10 mouse cellular contexts compared by ENCODE assay signal in genomic region chr7:29290691-29291485, GRCm38 (mm10). TPM values are rescaled to one million over a fixed set of nuclear protein-coding genes. Genes with fewer than 3 reads are reported as not detected.
DNase-seq lines count a peak whose midpoint lies in the region; ATAC-seq and TF ChIP-seq lines count a peak whose summit lies in the region.
"Had no signal": no experiment of that assay in that cellular context is flagged by ENCODE, and none has a peak within 500 bp of the region (broad histone marks: within the 10 kb centered on the region; RNA-seq: fewer than 3 reads in every experiment).

No protein-coding gene starts in this region.

- ATAC-seq in kidney, embryonic 14.5 days (ENCODE audit: low FRiP score, low TSS enrichment), result no peak
- no peak for ATAC-seq in forebrain, postnatal 0 days
- no peak for ATAC-seq in midbrain, embryonic 13.5 days
- ATAC-seq: Patski had no signal

- peaks cover 3% of the 10 kb centered on the region for H3K27me3 ChIP-seq in kidney, embryonic 14.5 days (ENCODE audit: control insufficient read depth, insufficient read depth, low read length)
- H3K27me3 ChIP-seq in forebrain, postnatal 0 days (ENCODE audit: insufficient read depth, low read length), result no peaks in the 10 kb centered on the region
- 0 out of 2 replicates have a peak, but pooled peaks cover 8% of the 10 kb centered on the region for H3K27me3 ChIP-seq in midbrain, embryonic 13.5 days
- no peaks in the 10 kb centered on the region for H3K27me3 ChIP-seq in kidney, adult 2 months (replicated peaks; ENCODE audit: control insufficient read depth, insufficient read depth, low read length)
- H3K27me3 ChIP-seq: Patski had no signal

- H3K9ac ChIP-seq in kidney, embryonic 14.5 days (ENCODE audit: low read depth, low read length), result peak overlapping the region; percentile 28; the same call in 1 of the 2 replicates
- no peak overlapping the region for H3K9ac ChIP-seq in forebrain, postnatal 0 days
- no peak overlapping the region for H3K9ac ChIP-seq in midbrain, embryonic 13.5 days (replicated peaks)
- H3K9ac ChIP-seq: hindbrain, embryonic 15.5 days had no signal

- TF ChIP-seq POLR2A in kidney, adult 2 months (IDR thresholded peaks at IDR 0.05; ENCODE audit: low read depth, low read length), result no peak

- DNase-seq in kidney, adult 9 months, result no peak
- DNase-seq in cerebellum, adult 9-11 months, result peak; percentile 65
- DNase-seq in forebrain, postnatal 0 days, result no peak
- DNase-seq in urinary bladder, postnatal 10 days (ENCODE audit: low spot score), result no peak
- DNase-seq in left cerebral cortex, postnatal 25 days (ENCODE audit: low spot score in 2 of 2), result no peak
- no peak for DNase-seq in kidney, adult 2 months

- WGBS in kidney, embryonic 14.5 days, result 26% methylated on average over 11 of the region's 11 CpGs
- 42% methylated on average over 11 of the region's 11 CpGs for WGBS in forebrain, postnatal 0 days
- whole genome bisulfite sequencing in midbrain, embryonic 13.5 days, result 35% methylated on average over 11 of the region's 11 CpGs
- 65% methylated on average over 11 of the region's 11 CpGs for WGBS in kidney, adult 2 months

- H3K9me3 ChIP-seq in kidney, embryonic 14.5 days (ENCODE audit: control insufficient read depth, low read length), result no peaks in the 10 kb centered on the region
- H3K9me3 ChIP-seq in forebrain, postnatal 0 days (ENCODE audit: low read length), result no peaks in the 10 kb centered on the region
- H3K9me3 ChIP-seq in midbrain, embryonic 13.5 days, result no peaks in the 10 kb centered on the region
- H3K9me3 ChIP-seq: hindbrain, embryonic 15.5 days had no signal

- peak overlapping the region; percentile 87 for H3K4me2 ChIP-seq in kidney, embryonic 14.5 days (replicated peaks; ENCODE audit: low read depth, low read length)
- H3K4me2 ChIP-seq in forebrain, postnatal 0 days (ENCODE audit: low read depth), result no peak overlapping the region
- H3K4me2 ChIP-seq in midbrain, embryonic 13.5 days (replicated peaks), result 0 out of 2 replicates have a peak overlapping the region, but pooled peaks have one; percentile 2
- H3K4me2 ChIP-seq: hindbrain, embryonic 15.5 days had no signal

- H3K36me3 ChIP-seq in kidney, embryonic 14.5 days (ENCODE audit: control insufficient read depth, insufficient read depth, low read length), result no peaks in the 10 kb centered on the region
- H3K36me3 ChIP-seq in forebrain, postnatal 0 days (ENCODE audit: insufficient read depth), result no peaks in the 10 kb centered on the region
- no peaks in the 10 kb centered on the region for H3K36me3 ChIP-seq in midbrain, embryonic 13.5 days
- no peaks in the 10 kb centered on the region for H3K36me3 ChIP-seq in kidney, adult 2 months (ENCODE audit: control insufficient read depth, insufficient read depth, low read length)
- H3K36me3 ChIP-seq: hindbrain, embryonic 15.5 days had no signal

- peak overlapping the region; percentile 56; the same call in 1 of the 2 replicates for H3K4me3 ChIP-seq in kidney, embryonic 14.5 days (ENCODE audit: low read length)
- H3K4me3 ChIP-seq in forebrain, postnatal 0 days (ENCODE audit: low read depth, low read length), result no peak overlapping the region
- no peak overlapping the region for H3K4me3 ChIP-seq in midbrain, embryonic 13.5 days (replicated peaks)
- H3K4me3 ChIP-seq in kidney, adult 2 months (ENCODE audit: insufficient read depth, low read depth, low read length), result no peak overlapping the region
- H3K4me3 ChIP-seq: hindbrain, embryonic 15.5 days had no signal

- intact Hi-C loops in left cerebral cortex, postnatal 25 days (cut with DNase I), result loop anchor here (10.0 kb wide), 1 partner anchor 116 kb away; the partner anchor contains the start of genes Ggn and Spred3

- H3K27ac ChIP-seq in kidney, embryonic 14.5 days (ENCODE audit: low read depth, low read length), result peak overlapping the region; percentile 42; the same call in 1 of the 2 replicates
- H3K27ac ChIP-seq in forebrain, postnatal 0 days (ENCODE audit: low read depth, low read length), result peak overlapping the region; percentile 5; the same call in 1 of the 2 replicates
- peak overlapping the region; percentile 48 for H3K27ac ChIP-seq in midbrain, embryonic 13.5 days
- H3K27ac ChIP-seq in kidney, adult 2 months (ENCODE audit: insufficient read depth, low read depth, low read length), result no peak overlapping the region; the same call in 1 of the 2 replicates
- H3K27ac ChIP-seq: hindbrain, embryonic 15.5 days had no signal

- TF ChIP-seq CTCF in forebrain, postnatal 0 days (IDR thresholded peaks at IDR 0.05; ENCODE audit: low read depth), result no peak
- TF ChIP-seq CTCF in kidney, adult 2 months (conservative IDR thresholded peaks at IDR 0.05; ENCODE audit: insufficient read depth, insufficient read length, low read depth, low read length), result no peak

- peaks cover 44% of the 10 kb centered on the region for H3K4me1 ChIP-seq in kidney, embryonic 14.5 days (ENCODE audit: control insufficient read depth, insufficient read depth, low read length)
- 0 out of 2 replicates have a peak, but pooled peaks cover 5% of the 10 kb centered on the region for H3K4me1 ChIP-seq in forebrain, postnatal 0 days (ENCODE audit: insufficient read depth)
- peaks cover 51% of the 10 kb centered on the region for H3K4me1 ChIP-seq in midbrain, embryonic 13.5 days (replicated peaks)
- no peaks in the 10 kb centered on the region; the same call in 1 of the 2 replicates for H3K4me1 ChIP-seq in kidney, adult 2 months (ENCODE audit: control insufficient read depth, insufficient read depth, low read length)

RNA-seq across cellular contexts. Expression of gene Ppp1r14a, which starts 1.8 kb away (rescaled TPM):
- 19.3 and 27.7 TPM in 2 replicates for polyA plus RNA-seq in kidney, embryonic 14.5 days (2014; fragmentation: Nextera tagmentation; extraction: Ambion mirVana)
- 1.5 and 2.0 TPM in 2 replicates for total RNA-seq in forebrain, postnatal 0 days (2014; rRNA removed)
- polyA plus RNA-seq in forebrain, postnatal 0 days (2015; fragmentation: Nextera tagmentation; extraction: Ambion mirVana), result 2.3 and 2.8 TPM in 2 replicates
- 7.9 and 8.1 TPM in 2 replicates for polyA plus RNA-seq in midbrain, embryonic 13.5 days (2015; fragmentation: Nextera tagmentation; extraction: Ambion mirVana)
- total RNA-seq in left cerebral cortex, postnatal 25 days (2021), result 10 to 100 TPM; 13.6 to 14.2 TPM
- polyA plus RNA-seq in kidney, adult 2 months (2012; rRNA removed), result 12.3 and 16.1 TPM in 2 replicates

RNA-seq across cellular contexts. Expression of gene Spint2, which starts 9.2 kb away (rescaled TPM):
- 198 and 239 TPM in 2 replicates for polyA plus RNA-seq in kidney, embryonic 14.5 days (2014; fragmentation: Nextera tagmentation; extraction: Ambion mirVana)
- total RNA-seq in forebrain, postnatal 0 days (2014; rRNA removed), result 32.3 and 36.7 TPM in 2 replicates
- 94.6 and 127 TPM in 2 replicates for polyA plus RNA-seq in forebrain, postnatal 0 days (2015; fragmentation: Nextera tagmentation; extraction: Ambion mirVana)
- 26.1 and 28.7 TPM in 2 replicates for polyA plus RNA-seq in midbrain, embryonic 13.5 days (2015; fragmentation: Nextera tagmentation; extraction: Ambion mirVana)
- 10 to 100 TPM; 21.1 to 24.4 TPM for total RNA-seq in left cerebral cortex, postnatal 25 days (2021)
- polyA plus RNA-seq in kidney, adult 2 months (2012; rRNA removed), result 421 and 474 TPM in 2 replicates

RNA-seq across cellular contexts. Expression of gene Dpf1, which starts 12.9 kb away (rescaled TPM):
- polyA plus RNA-seq in kidney, embryonic 14.5 days (2014; fragmentation: Nextera tagmentation; extraction: Ambion mirVana), result 4.5 and 5.5 TPM in 2 replicates
- 246 and 291 TPM in 2 replicates for total RNA-seq in forebrain, postnatal 0 days (2014; rRNA removed)
- polyA plus RNA-seq in forebrain, postnatal 0 days (2015; fragmentation: Nextera tagmentation; extraction: Ambion mirVana), result 243 and 248 TPM in 2 replicates
- polyA plus RNA-seq in midbrain, embryonic 13.5 days (2015; fragmentation: Nextera tagmentation; extraction: Ambion mirVana), result 201 and 213 TPM in 2 replicates
- 100 to 1,000 TPM; 110 to 115 TPM for total RNA-seq in left cerebral cortex, postnatal 25 days (2021)
- polyA plus RNA-seq in kidney, adult 2 months (2012; rRNA removed), result 0.07 and 0.11 TPM in 2 replicates

RNA-seq across cellular contexts. Expression of gene 2200002D01Rik, which starts 42.6 kb away (rescaled TPM):
- 5.2 and 8.3 TPM in 2 replicates for polyA plus RNA-seq in kidney, embryonic 14.5 days (2014; fragmentation: Nextera tagmentation; extraction: Ambion mirVana)
- 0.23 TPM in 1 of 2 replicates, not detected in the other for total RNA-seq in forebrain, postnatal 0 days (2014; rRNA removed)
- 0.67 and 0.82 TPM in 2 replicates for polyA plus RNA-seq in forebrain, postnatal 0 days (2015; fragmentation: Nextera tagmentation; extraction: Ambion mirVana)
- 0.92 and 2.0 TPM in 2 replicates for polyA plus RNA-seq in midbrain, embryonic 13.5 days (2015; fragmentation: Nextera tagmentation; extraction: Ambion mirVana)
- not detected for total RNA-seq in left cerebral cortex, postnatal 25 days (2021)
- 4.6 and 7.2 TPM in 2 replicates for polyA plus RNA-seq in kidney, adult 2 months (2012; rRNA removed)

RNA-seq across cellular contexts. Expression of gene Yif1b, which starts 52.8 kb away (rescaled TPM):
- polyA plus RNA-seq in kidney, embryonic 14.5 days (2014; fragmentation: Nextera tagmentation; extraction: Ambion mirVana), result 120 and 132 TPM in 2 replicates
- 71.2 and 84.1 TPM in 2 replicates for total RNA-seq in forebrain, postnatal 0 days (2014; rRNA removed)
- polyA plus RNA-seq in forebrain, postnatal 0 days (2015; fragmentation: Nextera tagmentation; extraction: Ambion mirVana), result 97.7 and 100 TPM in 2 replicates
- polyA plus RNA-seq in midbrain, embryonic 13.5 days (2015; fragmentation: Nextera tagmentation; extraction: Ambion mirVana), result 77.0 and 80.8 TPM in 2 replicates
- 10 to 100 TPM; 48.5 to 52.0 TPM for total RNA-seq in left cerebral cortex, postnatal 25 days (2021)
- 179 and 207 TPM in 2 replicates for polyA plus RNA-seq in kidney, adult 2 months (2012; rRNA removed)

Comparison
In these comparisons a context has a peak if more than half of its experiments do, and no peak if none do; other contexts are left out.
1. RNA of gene Dpf1, which starts 12.9 kb away (polyA plus RNA-seq): 243 to 248 TPM in forebrain, postnatal 0 days and 201 to 213 TPM in midbrain, embryonic 13.5 days; 4.5 to 5.5 TPM in kidney, embryonic 14.5 days and 0.07 to 0.11 TPM in kidney, adult 2 months; every median in the first group is over 10 times any median in the second.